Mouse (Mus musculus) stomach, embryonic 15.5 days (tissue): ENCODE results near the gene Ropn1. TPM values are rescaled to one million over a fixed set of nuclear protein-coding genes. Genes with fewer than 3 reads are reported as not detected.
"Not testable (repeated sequence)": the region's sequence is repeated elsewhere in the genome, so short reads cannot be mapped to it uniquely, and the experiment has no call there.

ENCODE experiments used
- ATAC-seq: fragments of 200-750 bp; cut with Nextera tagmentation; 2 replicates; pipeline ENCODE4 v1.8.0; 2017; ENCODE audit warnings: low read depth, moderate number of reproducible peaks, moderate TSS enrichment; ENCODE audit not compliant: insufficient read depth, low FRiP score
- H3K27ac ChIP-seq: fragments of 300-500 bp; sonication (generic); 2 replicates; pipeline ENCODE4 v1.5.1; 2015; ENCODE audit warnings: mild to moderate bottlenecking, inconsistent platforms
- H3K27me3 ChIP-seq: fragments of 300-500 bp; sonication (generic); replicated peaks from 2 replicates; pipeline ENCODE4 v1.6.1; 2015; ENCODE audit warnings: inconsistent platforms
- H3K36me3 ChIP-seq: fragments of 300-500 bp; sonication (generic); 2 replicates; pipeline ENCODE4 v1.6.1; 2015; ENCODE audit warnings: inconsistent platforms
- H3K4me1 ChIP-seq: fragments of 300-500 bp; sonication (generic); 2 replicates; pipeline ENCODE4 v1.6.1; 2015; ENCODE audit warnings: inconsistent platforms
- H3K4me2 ChIP-seq: fragments of 300-500 bp; sonication (generic); 2 replicates; pipeline ENCODE4 v1.6.1; 2015; ENCODE audit warnings: mild to moderate bottlenecking, inconsistent platforms
- H3K4me3 ChIP-seq: fragments of 300-500 bp; sonication (generic); replicated peaks from 2 replicates; pipeline ENCODE4 v1.5.1; 2015; ENCODE audit warnings: inconsistent platforms
- H3K9ac ChIP-seq: fragments of 300-500 bp; sonication (generic); 2 replicates; pipeline ENCODE4 v1.6.1; 2015; ENCODE audit warnings: inconsistent platforms
- H3K9me3 ChIP-seq: fragments of 300-500 bp; sonication (generic); 2 replicates; pipeline ENCODE4 v1.6.1; 2016; ENCODE audit warnings: inconsistent platforms
- WGBS: fragments of 180-500 bp; shearing (Covaris S2); methylation state at CpG from one replicate; pipeline ENCODE4 v1.1.7; 2015; 5-methylcytosine and 5-hydroxymethylcytosine counted together
- polyA plus RNA-seq: library from polyadenylated mRNA; unstranded; fragments of >200 nt; fragmentation: Nextera tagmentation; extraction: Ambion mirVana; gene quantifications from 2 replicates; pipeline ENCODE4 v1.2.1, GENCODE M21; 2015

Ropn1 gene
- polyA plus RNA-seq, 1 experiment from 2014 or later, result not detected

DNA sequence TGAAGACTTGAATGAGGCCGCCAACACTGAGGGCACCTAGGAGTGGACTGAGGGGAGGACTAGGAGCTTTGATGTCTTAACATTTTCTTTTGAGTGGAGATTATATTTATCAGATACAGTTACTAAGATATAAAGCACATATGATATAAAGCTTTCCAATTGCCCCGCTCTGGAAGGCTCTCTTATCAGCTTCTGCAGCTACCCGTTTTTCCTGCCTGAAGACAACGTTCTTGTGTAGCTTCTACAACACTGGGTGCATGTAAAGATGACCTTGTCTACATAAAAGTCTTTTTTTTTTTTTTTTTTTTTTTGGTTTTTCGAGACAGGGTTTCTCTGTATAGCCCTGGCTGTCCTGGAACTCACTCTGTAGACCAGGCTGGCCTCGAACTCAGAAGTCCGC lies 44.8 kb downstream of the Ropn1 start:
- no peak overlapping the region for H3K4me3 ChIP-seq
- H3K36me3 ChIP-seq, result no peaks in the 10 kb centered on the region
- ATAC-seq, result no peak
- H3K4me2 ChIP-seq, result no peak overlapping the region
- no peak overlapping the region for H3K27ac ChIP-seq
- no peaks in the 10 kb centered on the region for H3K27me3 ChIP-seq
- 84% methylated on average over 6 of the region's 7 CpGs for WGBS
- no peak overlapping the region for H3K9ac ChIP-seq
- no peaks in the 10 kb centered on the region for H3K9me3 ChIP-seq
- H3K4me1 ChIP-seq, result 0 out of 2 replicates have a peak, but pooled peaks cover 5% of the 10 kb centered on the region

- not testable (repeated sequence) for H3K36me3 ChIP-seq, H3K4me1 ChIP-seq, H3K27me3 ChIP-seq, H3K4me2 ChIP-seq, H3K4me3 ChIP-seq, H3K9ac ChIP-seq, ATAC-seq, H3K27ac ChIP-seq, H3K9me3 ChIP-seq
- WGBS, result 74% methylated on average over 3 of the region's 3 CpGs
Observed at GRCm38 (mm10) chr16:34698721-34699120, 49.0 kb downstream of the Ropn1 start.

- H3K36me3 ChIP-seq, result peaks cover 5% of the 10 kb centered on the region; the same call in 1 of the 2 replicates
- H3K9ac ChIP-seq, result no peak overlapping the region
- no peak overlapping the region for H3K27ac ChIP-seq
- WGBS, result 17% methylated on average over 7 of the region's 7 CpGs
- ATAC-seq, result peak; percentile 72
- H3K4me3 ChIP-seq, result no peak overlapping the region
- no peak overlapping the region for H3K4me2 ChIP-seq
- H3K9me3 ChIP-seq, result no peaks in the 10 kb centered on the region
- H3K4me1 ChIP-seq, result no peaks in the 10 kb centered on the region
- H3K27me3 ChIP-seq, result no peaks in the 10 kb centered on the region
Observed at GRCm38 (mm10) chr16:34700165-34700827, 50.6 kb downstream of the Ropn1 start.

DNA sequence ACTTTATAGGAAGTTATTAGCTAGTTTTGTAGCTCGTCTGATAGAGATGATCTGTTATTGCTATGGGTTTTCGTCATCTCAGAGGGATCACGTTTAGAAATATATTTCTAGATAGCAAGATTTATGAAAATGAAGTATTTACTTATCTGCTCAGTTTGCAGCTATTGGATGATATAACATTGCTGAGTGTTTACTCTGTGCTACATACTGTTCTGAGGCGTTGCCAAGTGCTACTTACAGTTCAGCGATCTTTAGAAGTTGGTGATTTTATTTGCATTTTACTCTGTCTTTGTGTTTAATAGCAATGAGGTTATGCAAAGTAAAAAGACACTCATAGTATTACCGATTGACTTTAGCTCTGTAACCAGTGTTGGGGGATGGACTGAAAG lies 51.1 kb downstream of the Ropn1 start:
- H3K4me1 ChIP-seq, result no peaks in the 10 kb centered on the region
- H3K27me3 ChIP-seq, result no peaks in the 10 kb centered on the region
- H3K4me3 ChIP-seq, result no peak overlapping the region
- WGBS, result 67% methylated on average over 6 of the region's 6 CpGs
- no peak overlapping the region for H3K4me2 ChIP-seq
- peaks cover 5% of the 10 kb centered on the region; the same call in 1 of the 2 replicates for H3K36me3 ChIP-seq
- no peak for ATAC-seq
- no peaks in the 10 kb centered on the region for H3K9me3 ChIP-seq
- no peak overlapping the region for H3K9ac ChIP-seq
- H3K27ac ChIP-seq, result no peak overlapping the region

- peak overlapping the region; percentile 73 for H3K27ac ChIP-seq
- no peak overlapping the region for H3K4me2 ChIP-seq
- H3K9ac ChIP-seq, result no peak overlapping the region
- no peaks in the 10 kb centered on the region for H3K27me3 ChIP-seq
- H3K4me1 ChIP-seq, result no peaks in the 10 kb centered on the region
- 33% methylated on average over 2 of the region's 2 CpGs for WGBS
- no peak for ATAC-seq
- H3K4me3 ChIP-seq, result no peak overlapping the region
- H3K9me3 ChIP-seq, result no peaks in the 10 kb centered on the region
- H3K36me3 ChIP-seq, result peaks cover 5% of the 10 kb centered on the region; the same call in 1 of the 2 replicates
Observed at GRCm38 (mm10) chr16:34706019-34706418, 56.3 kb downstream of the Ropn1 start.

DNA sequence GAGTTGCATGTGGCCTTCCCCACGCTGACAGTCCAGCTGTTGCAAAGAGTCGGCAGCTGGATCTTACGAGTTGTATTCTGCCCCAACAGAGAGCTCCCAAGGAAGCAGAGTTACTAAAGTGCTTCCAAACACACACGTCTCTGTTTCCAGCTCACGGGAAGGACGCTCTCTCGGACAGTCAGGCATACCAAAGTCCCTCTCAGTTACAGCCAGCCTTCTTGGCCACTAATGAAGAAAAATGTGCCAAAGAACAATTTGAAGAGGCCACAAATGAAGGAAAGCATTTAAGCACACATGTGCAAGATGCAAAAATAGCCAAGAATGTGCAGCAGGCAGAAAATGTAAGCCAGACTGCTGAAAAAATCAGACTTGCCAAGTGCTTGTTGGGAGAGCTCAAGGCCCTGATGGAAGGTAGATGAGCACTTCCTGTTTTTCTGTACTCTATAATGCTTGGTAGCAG lies 56.8 kb downstream of the Ropn1 start:
- WGBS, result 52% methylated on average over 7 of the region's 7 CpGs
- Histone ChIP-seq H3K9me3 (no peaks in the 10 kb centered on the region), H3K36me3 (peaks cover 5% of the 10 kb centered on the region; the same call in 1 of the 2 replicates), H3K4me3 (no peak overlapping the region), H3K27ac (peak overlapping the region; percentile 73), H3K27me3 (no peaks in the 10 kb centered on the region), H3K4me1 (no peaks in the 10 kb centered on the region), H3K4me2 (no peak overlapping the region), H3K9ac (no peak overlapping the region)
- ATAC-seq, result peak; percentile 50; the same call in 1 of the 2 replicates

GRCm38 (mm10) chr16:34711481-34711880 lies 61.8 kb downstream of the Ropn1 start:
- H3K4me3 ChIP-seq, result no peak overlapping the region
- H3K27me3 ChIP-seq, result no peaks in the 10 kb centered on the region
- H3K27ac ChIP-seq, result no peak overlapping the region
- no peak overlapping the region for H3K9ac ChIP-seq
- ATAC-seq, result no peak
- no peak overlapping the region for H3K4me2 ChIP-seq
- no peaks in the 10 kb centered on the region for H3K4me1 ChIP-seq
- H3K9me3 ChIP-seq, result no peaks in the 10 kb centered on the region
- WGBS, result 72% methylated on average over 3 of the region's 3 CpGs
- H3K36me3 ChIP-seq, result 0 out of 2 replicates have a peak, but pooled peaks cover 5% of the 10 kb centered on the region

DNA sequence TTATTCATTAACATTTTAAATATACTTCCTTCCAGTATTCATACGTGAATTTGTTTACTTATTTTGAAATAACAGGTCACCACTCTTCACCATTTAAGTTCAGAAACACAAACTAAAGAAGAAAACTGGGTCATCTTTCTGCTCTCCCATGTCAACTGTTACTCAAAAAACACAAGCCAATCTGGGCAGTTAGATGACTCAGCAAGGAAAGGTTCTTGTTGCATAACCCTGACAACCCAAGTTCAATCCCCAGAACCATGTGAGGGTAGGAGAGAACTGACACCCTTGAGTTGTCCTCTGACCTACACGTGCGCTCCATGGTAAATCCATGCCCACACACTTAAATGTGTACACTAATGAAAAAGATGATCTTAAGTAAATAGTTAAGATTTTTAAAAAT lies 75.4 kb downstream of the Ropn1 start:
- 82% methylated on average over 3 of the region's 3 CpGs for WGBS
- Histone ChIP-seq H3K9ac (no peak overlapping the region), H3K4me1 (no peaks in the 10 kb centered on the region), H3K27me3 (no peaks in the 10 kb centered on the region), H3K27ac (no peak overlapping the region), H3K9me3 (no peaks in the 10 kb centered on the region), H3K4me3 (no peak overlapping the region), H3K4me2 (no peak overlapping the region), H3K36me3 (peaks cover 11% of the 10 kb centered on the region; the same call in 1 of the 2 replicates)
- no peak for ATAC-seq

Other genes with a start within 250 kb of the Ropn1 start
- gene Kalrn, start 76.4 kb upstream of the Ropn1 start, polyA plus RNA-seq, result 19.3 and 20.7 TPM in 2 replicates
- gene Ccdc14, start 40.7 kb downstream of the Ropn1 start, polyA plus RNA-seq, result 5.2 and 6.5 TPM in 2 replicates
- 309 and 311 TPM in 2 replicates for gene Mylk, start 95.3 kb downstream of the Ropn1 start, polyA plus RNA-seq